Mouse (Mus musculus): ENCODE measurements around the gene Ldb1. TPM values are rescaled to one million over a fixed set of nuclear protein-coding genes. Genes with fewer than 3 reads are reported as not detected.
"Not testable (repeated sequence)": the region's sequence is repeated elsewhere in the genome, so short reads cannot be mapped to it uniquely, and the experiment has no call there.

Ldb1 gene
- polyA plus RNA-seq, 1 experiment, result 217 TPM

DNA sequence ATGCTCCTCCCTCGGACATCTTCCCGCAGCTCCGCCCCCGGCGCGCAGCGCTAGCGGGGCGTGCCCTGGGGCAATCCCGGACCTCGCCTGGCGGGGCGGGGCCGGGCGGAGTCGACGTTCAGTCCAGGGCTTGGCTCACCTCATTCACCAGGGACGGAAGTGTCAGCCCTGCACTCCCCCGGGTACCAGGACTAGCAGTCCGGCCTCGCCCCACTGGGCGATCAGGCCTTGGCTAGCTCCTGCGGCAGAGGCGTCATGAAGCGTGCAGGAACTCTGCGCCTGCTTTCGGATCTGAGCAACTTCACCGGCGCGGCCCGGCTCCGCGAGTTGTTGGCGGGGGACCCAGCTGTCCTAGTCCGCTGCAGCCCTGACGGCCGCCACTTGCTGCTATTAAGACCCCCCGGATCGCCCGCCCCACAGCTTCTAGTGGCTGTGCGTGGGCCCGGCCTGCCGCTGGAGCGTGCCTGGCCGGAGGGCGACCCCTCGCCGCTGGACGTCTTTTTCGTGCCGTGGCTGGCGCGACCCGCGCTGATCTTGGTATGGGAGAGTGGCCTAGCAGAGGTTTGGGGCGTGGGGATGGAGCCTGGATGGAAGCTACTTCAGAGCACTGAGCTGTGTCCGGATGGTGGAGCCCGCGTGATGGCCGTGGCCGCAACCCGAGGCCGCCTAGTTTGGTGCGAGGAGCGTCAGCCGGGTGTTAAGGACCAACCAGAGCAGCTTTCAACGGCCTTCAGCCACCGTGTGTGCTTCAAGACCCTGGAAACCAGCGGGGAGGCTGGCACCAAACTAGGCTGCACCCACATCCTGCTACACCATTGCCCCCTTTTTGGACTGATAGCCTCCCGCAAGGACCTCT, 41.4 kb downstream of the Ldb1 start, which contains the start of gene Hps6:
Gene Hps6, plus strand, starts transcription at position 138 of the 856 bp plus-strand sequence.
- TF ChIP-seq CTCF (IDR thresholded peaks at IDR 0.05; ENCODE audit: control insufficient read depth, insufficient read depth, low read length) (no peak), POLR2A (IDR thresholded peaks at IDR 0.05; ENCODE audit: borderline replicate concordance, control insufficient read depth, low read depth, low read length) (peak; percentile 93; the same call in 1 of the 2 replicates)
- peak within 1 kb of the TSS; percentile 83 for H3K4me3 ChIP-seq (replicated peaks; ENCODE audit: control insufficient read depth, low read depth, low read length)
- H3K4me1 ChIP-seq (ENCODE audit: control insufficient read depth, insufficient read depth, low read length), result no peaks in the 10 kb centered on the region; the same call in 1 of the 2 replicates
- H3K27ac ChIP-seq (ENCODE audit: control insufficient read depth, insufficient read depth, low read depth, low read length, poor library complexity), result peak within 1 kb of the TSS; percentile 84
- under 1% methylated on average over 68 of the region's 70 CpGs for WGBS

DNA sequence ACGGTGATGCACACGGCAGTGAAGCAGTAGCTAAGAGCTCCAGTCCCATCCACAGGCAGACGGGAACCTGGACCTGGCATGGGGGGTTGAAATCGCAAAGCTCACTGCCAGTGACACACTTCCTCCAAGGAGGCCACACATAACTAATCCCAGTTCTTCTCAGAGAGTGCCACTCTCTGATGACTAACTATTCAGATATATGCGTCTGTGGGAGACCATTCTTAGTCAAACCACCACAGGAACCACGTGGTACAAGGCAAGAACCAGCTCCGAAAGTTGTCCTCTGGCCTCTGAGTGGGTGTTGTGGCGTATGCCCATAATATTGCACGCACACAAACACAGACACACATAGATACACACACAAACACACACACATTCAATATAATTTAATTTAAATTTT, 42.7 kb downstream of the Ldb1 start:
- no peaks in the 10 kb centered on the region; the same call in 1 of the 2 replicates for H3K4me1 ChIP-seq (ENCODE audit: control insufficient read depth, insufficient read depth, low read length)
- WGBS, result 35% methylated on average over 9 of the region's 9 CpGs
- TF ChIP-seq CTCF (IDR thresholded peaks at IDR 0.05; ENCODE audit: control insufficient read depth, insufficient read depth, low read length) (no peak), POLR2A (IDR thresholded peaks at IDR 0.05; ENCODE audit: borderline replicate concordance, control insufficient read depth, low read depth, low read length) (no peak)
- no peak overlapping the region for H3K4me3 ChIP-seq (replicated peaks; ENCODE audit: control insufficient read depth, low read depth, low read length)
- H3K27ac ChIP-seq (ENCODE audit: control insufficient read depth, insufficient read depth, low read depth, low read length, poor library complexity), result no peak overlapping the region

DNA sequence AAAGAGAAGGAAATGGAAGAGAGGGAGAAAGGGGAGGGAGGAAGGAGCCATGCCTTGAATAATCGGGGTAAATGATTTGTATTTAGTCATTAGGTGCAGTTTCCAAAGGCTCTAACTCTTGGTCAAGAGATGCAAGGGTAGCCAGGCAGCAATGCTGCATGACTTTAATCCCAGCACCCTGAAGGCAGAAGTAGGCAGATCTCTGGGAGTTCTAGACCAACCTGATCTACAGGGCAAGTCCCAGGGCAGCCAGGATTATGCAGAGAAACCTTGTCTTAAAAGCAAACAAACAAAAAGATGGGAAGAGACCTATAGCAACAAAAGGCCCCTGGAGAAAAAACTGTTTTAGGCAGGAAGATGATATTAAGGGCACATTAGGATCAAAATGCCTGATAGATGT, 45.6 kb downstream of the Ldb1 start:
- 37% methylated on average over 1 of the region's 1 CpGs for WGBS
- no peak overlapping the region for H3K27ac ChIP-seq (ENCODE audit: control insufficient read depth, insufficient read depth, low read depth, low read length, poor library complexity)
- no peak overlapping the region for H3K4me3 ChIP-seq (replicated peaks; ENCODE audit: control insufficient read depth, low read depth, low read length)
- no peak for TF ChIP-seq CTCF (IDR thresholded peaks at IDR 0.05; ENCODE audit: control insufficient read depth, insufficient read depth, low read length)
- TF ChIP-seq POLR2A (IDR thresholded peaks at IDR 0.05; ENCODE audit: borderline replicate concordance, control insufficient read depth, low read depth, low read length), result no peak
- no peaks in the 10 kb centered on the region; the same call in 1 of the 2 replicates for H3K4me1 ChIP-seq (ENCODE audit: control insufficient read depth, insufficient read depth, low read length)

DNA sequence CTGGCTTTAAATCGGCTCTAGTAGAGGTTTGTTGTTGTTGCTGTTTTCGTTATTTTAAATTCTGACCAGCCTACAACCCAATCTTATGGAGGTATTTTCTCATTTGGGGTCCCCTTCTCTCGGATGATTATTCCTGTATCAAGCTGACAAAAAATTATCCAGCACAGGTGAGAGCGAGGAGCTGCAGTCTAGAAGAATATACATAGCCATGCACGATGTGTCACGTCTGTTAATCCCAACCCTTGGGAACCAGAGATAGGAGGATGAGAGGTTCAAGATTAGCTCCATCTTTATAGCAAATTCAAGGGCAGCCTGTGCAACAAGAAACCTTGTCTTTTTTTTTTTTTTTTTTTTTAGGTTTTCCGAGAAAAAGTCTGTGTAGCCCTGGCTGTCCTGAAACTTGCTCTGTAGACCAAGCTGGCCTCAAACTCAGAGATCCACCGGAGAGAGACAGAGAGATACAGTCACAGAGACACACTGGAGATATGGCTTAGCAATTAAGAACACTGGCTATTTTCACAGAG, 46.3 kb downstream of the Ldb1 start:
- TF ChIP-seq POLR2A (IDR thresholded peaks at IDR 0.05; ENCODE audit: borderline replicate concordance, control insufficient read depth, low read depth, low read length), result no peak
- no peak for TF ChIP-seq CTCF (IDR thresholded peaks at IDR 0.05; ENCODE audit: control insufficient read depth, insufficient read depth, low read length)
- no peaks in the 10 kb centered on the region; the same call in 1 of the 2 replicates for H3K4me1 ChIP-seq (ENCODE audit: control insufficient read depth, insufficient read depth, low read length)
- 9% methylated on average over 8 of the region's 8 CpGs for WGBS
- no peak overlapping the region for H3K27ac ChIP-seq (ENCODE audit: control insufficient read depth, insufficient read depth, low read depth, low read length, poor library complexity)
- peak overlapping the region; percentile 87 for H3K4me3 ChIP-seq (replicated peaks; ENCODE audit: control insufficient read depth, low read depth, low read length)

DNA sequence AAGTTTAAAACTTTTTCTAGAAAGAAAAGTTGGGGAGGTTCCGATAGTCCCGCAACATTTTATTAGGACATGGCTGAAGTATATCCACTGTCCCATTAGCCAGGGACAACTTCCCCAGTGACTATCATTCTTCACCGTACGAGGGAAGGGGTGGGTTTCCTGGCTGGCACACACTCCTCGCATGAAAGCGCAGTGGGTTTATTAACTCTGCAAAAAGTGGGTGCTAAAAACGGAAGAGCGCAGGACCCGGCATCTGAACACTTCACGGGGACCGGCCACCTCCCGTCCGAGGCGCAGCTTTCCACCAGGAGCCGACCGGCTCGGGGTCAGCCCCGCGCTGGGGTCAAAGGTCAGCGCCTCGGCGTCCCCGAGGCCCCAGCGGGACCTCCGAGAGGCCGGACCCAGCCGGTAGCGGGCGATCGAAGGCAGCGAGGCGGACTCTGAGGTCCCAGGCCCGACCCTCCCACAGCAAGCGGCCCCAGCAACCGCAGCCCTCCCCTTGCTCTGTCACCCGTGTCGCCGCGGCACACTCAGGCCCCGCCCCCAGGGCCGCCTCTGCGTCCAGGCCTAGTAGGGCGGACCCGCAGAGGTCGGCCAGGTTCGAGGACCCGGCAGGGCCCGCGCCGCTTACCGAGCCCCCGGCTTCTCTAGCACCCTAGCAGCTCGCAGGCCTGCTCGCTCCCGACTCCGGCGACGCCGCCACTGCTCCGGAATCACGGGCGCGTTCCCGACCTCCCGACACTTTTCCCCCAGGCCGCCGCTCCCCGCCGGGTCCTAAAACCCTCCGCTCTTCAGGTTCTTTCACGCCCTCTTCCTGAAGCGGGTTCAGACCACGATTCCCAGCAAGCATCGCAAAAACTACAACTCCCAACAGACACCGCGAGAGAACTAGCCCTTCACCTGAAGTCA, 47.0 kb downstream of the Ldb1 start, which contains the start of gene Armh3:
Gene Armh3, minus strand, starts transcription at position 704 of the 909 bp plus-strand sequence.
- H3K4me3 ChIP-seq (replicated peaks; ENCODE audit: control insufficient read depth, low read depth, low read length), result peak within 1 kb of the TSS; percentile 87
- peak; percentile 32; the same call in 1 of the 2 replicates for TF ChIP-seq POLR2A (IDR thresholded peaks at IDR 0.05; ENCODE audit: borderline replicate concordance, control insufficient read depth, low read depth, low read length)
- TF ChIP-seq CTCF (IDR thresholded peaks at IDR 0.05; ENCODE audit: control insufficient read depth, insufficient read depth, low read length), result no peak
- H3K27ac ChIP-seq (ENCODE audit: control insufficient read depth, insufficient read depth, low read depth, low read length, poor library complexity), result peak within 1 kb of the TSS; percentile 98
- H3K4me1 ChIP-seq (ENCODE audit: control insufficient read depth, insufficient read depth, low read length), result no peaks in the 10 kb centered on the region; the same call in 1 of the 2 replicates
- under 1% methylated on average over 76 of the region's 76 CpGs for WGBS

DNA sequence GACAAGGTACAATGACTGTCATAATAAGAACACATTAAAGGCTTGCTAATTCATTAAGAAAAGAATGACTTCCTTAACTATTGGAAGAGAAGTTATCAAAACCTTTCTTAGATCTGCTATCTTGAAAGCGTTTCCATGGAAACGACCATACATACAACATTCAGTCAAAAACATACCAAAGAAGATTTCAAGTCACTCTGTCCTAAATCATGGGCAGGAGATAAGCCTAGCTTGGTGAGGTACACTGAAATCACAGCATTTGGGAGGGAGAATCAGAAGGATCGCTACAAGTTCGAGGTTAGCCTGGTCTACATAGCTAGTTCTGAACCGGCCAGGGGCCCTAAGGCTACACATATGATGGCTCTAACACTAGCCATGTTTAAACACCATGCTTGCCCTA, 47.6 kb downstream of the Ldb1 start:
- peak overlapping the region; percentile 17 for H3K4me3 ChIP-seq (replicated peaks; ENCODE audit: control insufficient read depth, low read depth, low read length)
- WGBS, result 40% methylated on average over 5 of the region's 5 CpGs
- no peaks in the 10 kb centered on the region; the same call in 1 of the 2 replicates for H3K4me1 ChIP-seq (ENCODE audit: control insufficient read depth, insufficient read depth, low read length)
- TF ChIP-seq CTCF (IDR thresholded peaks at IDR 0.05; ENCODE audit: control insufficient read depth, insufficient read depth, low read length) (no peak), POLR2A (IDR thresholded peaks at IDR 0.05; ENCODE audit: borderline replicate concordance, control insufficient read depth, low read depth, low read length) (no peak)
- no peak overlapping the region for H3K27ac ChIP-seq (ENCODE audit: control insufficient read depth, insufficient read depth, low read depth, low read length, poor library complexity)

DNA sequence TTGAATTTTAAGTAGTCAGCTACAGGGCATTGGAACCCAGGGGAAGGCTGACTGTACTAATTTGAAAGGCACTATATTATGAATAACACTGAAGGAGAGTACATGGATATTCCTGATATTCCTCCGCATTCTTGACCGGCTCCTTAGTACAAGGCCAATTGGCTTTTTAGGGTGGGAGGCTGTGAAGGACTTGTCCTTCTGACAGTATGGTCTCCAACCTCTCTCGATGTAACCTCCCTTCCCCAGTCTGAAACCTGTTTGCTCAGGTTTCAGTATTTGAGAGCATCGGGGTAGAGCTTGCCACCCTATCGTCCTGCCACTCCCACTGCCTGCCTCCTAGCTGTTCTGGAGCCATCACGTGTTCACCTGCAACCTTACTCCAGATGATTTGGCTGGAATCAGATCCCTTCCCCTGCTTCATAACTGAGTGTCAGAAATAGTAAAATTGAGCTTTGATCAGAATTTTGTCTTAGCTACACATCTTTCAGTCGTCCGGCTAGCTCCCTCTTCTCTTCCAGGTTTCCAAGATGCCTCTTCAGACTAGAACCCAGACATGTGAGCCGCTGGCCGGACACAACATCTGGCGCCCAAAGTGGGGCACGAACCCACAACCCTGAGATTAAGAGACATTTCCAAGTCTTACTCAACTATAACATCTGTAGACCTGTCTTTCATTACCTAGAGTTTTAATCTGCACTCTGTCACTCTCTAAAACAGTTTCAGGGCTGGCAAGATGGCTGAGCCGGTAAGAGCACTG, 50.9 kb downstream of the Ldb1 start:
- H3K27ac ChIP-seq (ENCODE audit: control insufficient read depth, insufficient read depth, low read depth, low read length, poor library complexity), result no peak overlapping the region
- H3K4me3 ChIP-seq (replicated peaks; ENCODE audit: control insufficient read depth, low read depth, low read length), result no peak overlapping the region
- 90% methylated on average over 13 of the region's 13 CpGs for WGBS
- TF ChIP-seq POLR2A (IDR thresholded peaks at IDR 0.05; ENCODE audit: borderline replicate concordance, control insufficient read depth, low read depth, low read length), result no peak
- TF ChIP-seq CTCF (IDR thresholded peaks at IDR 0.05; ENCODE audit: control insufficient read depth, insufficient read depth, low read length), result no peak
- H3K4me1 ChIP-seq (ENCODE audit: control insufficient read depth, insufficient read depth, low read length), result no peaks in the 10 kb centered on the region; the same call in 1 of the 2 replicates

DNA sequence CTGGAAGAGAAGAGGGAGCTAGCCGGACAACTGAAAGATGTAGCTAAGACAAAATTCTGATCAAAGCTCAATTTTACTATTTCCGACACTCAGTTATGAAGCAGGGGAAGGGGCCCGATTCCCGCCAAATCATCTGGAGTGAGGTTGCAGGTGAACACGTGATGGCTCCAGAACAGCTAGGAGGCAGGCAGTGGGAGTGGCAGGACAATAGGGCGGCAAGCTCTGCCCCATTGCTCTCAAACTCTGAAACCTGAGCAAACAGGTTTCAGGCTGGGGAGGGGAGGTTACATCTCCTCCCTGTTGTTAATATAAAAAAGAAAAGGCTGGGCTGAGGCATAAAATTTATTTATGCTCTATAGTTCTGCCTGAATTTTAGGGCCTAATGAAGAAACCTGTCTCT, 51.6 kb downstream of the Ldb1 start:
- H3K4me3 ChIP-seq (replicated peaks; ENCODE audit: control insufficient read depth, low read depth, low read length); H3K4me1 ChIP-seq (ENCODE audit: control insufficient read depth, insufficient read depth, low read length); H3K27ac ChIP-seq (ENCODE audit: control insufficient read depth, insufficient read depth, low read depth, low read length, poor library complexity): not testable (repeated sequence)
- WGBS, result 87% methylated on average over 6 of the region's 6 CpGs
